Mouse (Mus musculus) spleen, adult 12 weeks (tissue): ENCODE data around the gene Fgf10.

Experiments
- DNase-seq: peaks from one replicate; pipeline ENCODE4 v3.0.0; 2022; ENCODE audit warnings: low spot score

Fgf10 gene

DNA sequence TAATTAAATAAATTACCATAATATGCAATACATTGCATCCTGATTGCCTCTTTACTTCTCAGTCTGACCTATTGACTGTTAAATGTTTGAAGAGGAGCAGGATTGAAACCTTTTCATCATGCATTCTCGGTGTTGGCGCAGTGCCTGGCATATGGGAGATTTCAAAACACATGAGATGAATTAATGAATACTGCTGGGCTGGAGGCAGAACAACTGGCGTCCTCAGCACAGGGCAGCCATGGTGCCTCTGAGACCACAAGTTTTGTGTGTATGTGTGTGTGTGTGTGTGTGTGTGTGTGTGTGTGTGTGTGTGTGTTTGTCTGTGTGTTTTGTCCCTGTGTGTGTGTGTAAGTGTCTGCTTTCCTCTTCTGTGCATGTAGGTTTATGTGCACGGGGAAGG, 165.5 kb downstream of the Fgf10 start:
- no peak for DNase-seq
